Mouse (Mus musculus): Measurements from ENCODE around the gene Ly6g6f.

GRCm38 (mm10) chr17:35064378-35064877 lies 21.0 kb downstream of the Ly6g6f start:
- TF ChIP-seq POLR2AphosphoS5 (IDR thresholded peaks at IDR 0.05; ENCODE audit: insufficient replicate concordance, low read depth, low read length) (no peak), GATA2 (IDR thresholded peaks at IDR 0.05; ENCODE audit: borderline replicate concordance, low read depth, low read length) (no peak), GATA1 (IDR thresholded peaks at IDR 0.05; ENCODE audit: borderline replicate concordance, low read length) (no peak), CTCF (IDR thresholded peaks at IDR 0.05; ENCODE audit: low read depth, low read length) (no peak), TAL1 (conservative IDR thresholded peaks at IDR 0.05; ENCODE audit: low read depth, low read length) (no peak)

All from G1E (cell line).